Mouse (Mus musculus) erythroblast, embryonic 14.5 days (primary cell): ENCODE measurements around the gene Crb2.

Source experiments
- GATA1 ChIP-seq: IDR thresholded peaks from 2 replicates; pipeline ENCODE4 v1.6.1; 2012; ENCODE audit warnings: low read length, inconsistent platforms, mixed read lengths
- TAL1 ChIP-seq: IDR thresholded peaks from 3 replicates; pipeline ENCODE4 v1.6.1; 2012; ENCODE audit warnings: low read length, inconsistent platforms, mixed read lengths

GRCm38 (mm10) chr2:37786461-37786860 is 10.4 kb downstream of the Crb2 start:
- TF ChIP-seq TAL1: no peak
- TF ChIP-seq GATA1: no peak
